Mouse (Mus musculus) kidney, adult 2 months (tissue): ENCODE data around the gene Pygm.

ENCODE experiments used
- CTCF ChIP-seq: fragments of 200-500 bp; conservative IDR thresholded peaks from 2 replicates; pipeline ENCODE4 v1.5.1; 2011; ENCODE audit warnings: low read depth, mild to moderate bottlenecking, control low read depth, low read length, moderate library complexity, mixed read lengths; ENCODE audit not compliant: insufficient read depth, insufficient read length
- POLR2A ChIP-seq: fragments of 200-500 bp; IDR thresholded peaks from one replicate; pipeline ENCODE4 v1.6.1; 2011; ENCODE audit warnings: low read depth, low read length, control low read depth

- TF ChIP-seq POLR2A (no peak), CTCF (no peak)
These were observed 21.2 kb downstream of the Pygm start for GRCm38 (mm10) chr19:6405433-6405832.
